Mouse (Mus musculus): ENCODE data around the gene Cog7. TPM values are rescaled to one million over a fixed set of nuclear protein-coding genes. Genes with fewer than 3 reads are reported as not detected.

Gene Cog7
- polyA plus RNA-seq, 1 experiment from 2014 or later, result 23.0 TPM

- no peaks in the 10 kb centered on the region for H3K36me3 ChIP-seq (replicated peaks)
- H3K9me3 ChIP-seq, result no peaks in the 10 kb centered on the region
- WGBS, result 2% methylated on average over 42 of the region's 42 CpGs
- H3K27ac ChIP-seq (replicated peaks), result no peak within 1 kb of the TSS
- H3K27me3 ChIP-seq (replicated peaks; ENCODE audit: low read depth, poor library complexity, severe bottlenecking), result peaks cover 46% of the 10 kb centered on the region
- peaks cover 10% of the 10 kb centered on the region for H3K4me1 ChIP-seq
- peak; percentile 24 for DNase-seq (ENCODE audit: low spot score)
- H3K4me3 ChIP-seq, result peak within 1 kb of the TSS; percentile 56
These were observed 116.5 kb downstream of the Cog7 start, which contains the start of gene Scnn1b for GRCm38 (mm10) chr7:121864858-121865585. Scnn1b (plus strand) TSS chr7:121865038.

DNA sequence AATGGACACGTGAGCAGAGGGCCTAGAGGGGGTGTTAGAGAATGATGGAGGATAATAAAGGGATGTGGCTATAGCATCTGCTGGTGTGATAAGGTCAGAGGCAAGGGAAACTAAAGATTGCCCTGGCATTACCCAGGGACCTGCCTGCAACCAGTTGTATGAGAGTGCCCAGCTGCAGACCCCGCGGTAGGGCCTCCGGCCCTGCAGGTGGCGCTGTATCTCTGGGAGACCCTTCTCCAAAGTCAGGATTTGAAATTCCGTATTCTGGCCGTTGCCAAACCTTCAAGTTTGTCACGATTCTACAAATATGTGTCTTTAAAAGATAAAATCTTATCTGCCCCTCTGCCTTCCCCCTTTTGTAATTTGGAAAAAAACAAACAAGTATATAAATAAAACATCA is 122.6 kb downstream of the Cog7 start:
- peak; percentile 30 for DNase-seq (ENCODE audit: low spot score)
- H3K27ac ChIP-seq (replicated peaks), result no peak overlapping the region
- H3K4me1 ChIP-seq, result no peaks in the 10 kb centered on the region
- H3K4me3 ChIP-seq, result no peak overlapping the region
- H3K27me3 ChIP-seq (replicated peaks; ENCODE audit: low read depth, poor library complexity, severe bottlenecking), result peaks cover 10% of the 10 kb centered on the region
- 81% methylated on average over 8 of the region's 8 CpGs for WGBS
- H3K9me3 ChIP-seq, result no peaks in the 10 kb centered on the region
- no peaks in the 10 kb centered on the region for H3K36me3 ChIP-seq (replicated peaks)

GRCm38 (mm10) chr7:121857177-121857884 is 124.2 kb downstream of the Cog7 start:
- Histone ChIP-seq H3K4me1 (no peaks in the 10 kb centered on the region), H3K9me3 (no peaks in the 10 kb centered on the region), H3K27ac (replicated peaks) (no peak overlapping the region), H3K36me3 (replicated peaks) (no peaks in the 10 kb centered on the region), H3K4me3 (no peak overlapping the region), H3K27me3 (replicated peaks; ENCODE audit: low read depth, poor library complexity, severe bottlenecking) (no peaks in the 10 kb centered on the region)
- DNase-seq (ENCODE audit: low spot score), result no peak
- WGBS, result 93% methylated on average over 11 of the region's 11 CpGs

GRCm38 (mm10) chr7:121848537-121849168 is 132.9 kb downstream of the Cog7 start:
- Histone ChIP-seq H3K9me3 (no peaks in the 10 kb centered on the region), H3K27me3 (replicated peaks; ENCODE audit: low read depth, poor library complexity, severe bottlenecking) (no peaks in the 10 kb centered on the region), H3K36me3 (replicated peaks) (no peaks in the 10 kb centered on the region), H3K4me1 (peaks cover 3% of the 10 kb centered on the region; the same call in 1 of the 2 replicates), H3K4me3 (no peak overlapping the region), H3K27ac (replicated peaks) (no peak overlapping the region; the same call in 1 of the 2 replicates)
- no peak for DNase-seq (ENCODE audit: low spot score)
- WGBS, result 80% methylated on average over 9 of the region's 9 CpGs

- DNase-seq (ENCODE audit: low spot score), result no peak
- Histone ChIP-seq H3K4me3 (no peak overlapping the region), H3K36me3 (replicated peaks) (no peaks in the 10 kb centered on the region), H3K4me1 (peaks cover 3% of the 10 kb centered on the region; the same call in 1 of the 2 replicates), H3K9me3 (no peaks in the 10 kb centered on the region), H3K27ac (replicated peaks) (no peak overlapping the region), H3K27me3 (replicated peaks; ENCODE audit: low read depth, poor library complexity, severe bottlenecking) (no peaks in the 10 kb centered on the region)
- WGBS, result 82% methylated on average over 6 of the region's 6 CpGs
These were observed 135.5 kb downstream of the Cog7 start for GRCm38 (mm10) chr7:121845964-121846363.

DNA sequence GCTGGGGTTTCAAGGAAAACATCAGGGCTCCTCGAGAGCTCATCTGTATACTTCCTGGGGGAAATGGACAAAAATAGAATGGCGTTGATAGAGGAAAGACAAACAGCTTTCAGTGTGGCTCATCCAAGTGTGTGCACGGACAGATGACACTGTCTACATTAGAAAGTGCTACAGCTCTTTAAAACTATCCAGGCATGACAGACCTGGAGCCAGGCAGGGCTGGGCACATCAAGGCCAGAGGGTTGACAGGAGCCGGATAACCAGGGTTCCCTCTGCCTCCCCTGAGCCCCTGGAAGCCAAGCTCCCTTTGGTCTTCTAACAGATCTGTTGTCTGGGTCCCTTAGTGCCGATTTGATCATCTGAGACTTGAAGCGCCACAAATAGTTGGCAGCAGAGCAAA is 139.3 kb downstream of the Cog7 start:
- H3K4me1 ChIP-seq, result no peaks in the 10 kb centered on the region
- H3K27ac ChIP-seq (replicated peaks), result no peak overlapping the region
- no peak overlapping the region for H3K4me3 ChIP-seq
- H3K36me3 ChIP-seq (replicated peaks), result no peaks in the 10 kb centered on the region
- no peaks in the 10 kb centered on the region for H3K9me3 ChIP-seq
- H3K27me3 ChIP-seq (replicated peaks; ENCODE audit: low read depth, poor library complexity, severe bottlenecking), result no peaks in the 10 kb centered on the region
- no peak for DNase-seq (ENCODE audit: low spot score)
- 80% methylated on average over 6 of the region's 6 CpGs for WGBS

DNA sequence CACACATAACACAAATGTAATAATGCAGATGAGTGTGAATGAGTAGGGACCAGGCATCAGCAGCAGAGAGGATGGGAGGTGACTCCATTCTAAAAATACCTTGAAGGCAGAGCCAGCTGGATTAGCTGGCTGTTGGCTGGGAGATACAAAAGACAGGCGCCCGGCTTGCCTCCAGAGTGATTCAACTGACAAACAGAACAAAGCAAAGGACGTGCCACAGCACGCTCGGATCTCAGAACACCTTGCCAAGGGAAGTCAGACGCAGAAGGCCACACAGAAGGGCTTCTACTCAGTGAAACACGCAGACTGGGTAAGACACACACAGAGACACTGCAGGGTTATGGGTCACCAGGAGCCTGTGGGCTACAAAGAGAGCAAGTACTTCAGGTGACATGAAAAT is 140.7 kb downstream of the Cog7 start:
- H3K4me1 ChIP-seq, result no peaks in the 10 kb centered on the region
- no peaks in the 10 kb centered on the region for H3K9me3 ChIP-seq
- no peak overlapping the region for H3K4me3 ChIP-seq
- peak; percentile 38 for DNase-seq (ENCODE audit: low spot score)
- no peaks in the 10 kb centered on the region for H3K36me3 ChIP-seq (replicated peaks)
- H3K27me3 ChIP-seq (replicated peaks; ENCODE audit: low read depth, poor library complexity, severe bottlenecking), result no peaks in the 10 kb centered on the region
- H3K27ac ChIP-seq (replicated peaks), result no peak overlapping the region
- 71% methylated on average over 7 of the region's 7 CpGs for WGBS

- Histone ChIP-seq H3K9me3 (no peaks in the 10 kb centered on the region), H3K27ac (replicated peaks) (no peak overlapping the region), H3K4me1 (no peaks in the 10 kb centered on the region), H3K36me3 (replicated peaks) (no peaks in the 10 kb centered on the region), H3K4me3 (no peak overlapping the region), H3K27me3 (replicated peaks; ENCODE audit: low read depth, poor library complexity, severe bottlenecking) (no peaks in the 10 kb centered on the region)
- 87% methylated on average over 7 of the region's 7 CpGs for WGBS
- DNase-seq (ENCODE audit: low spot score), result no peak
These were observed 144.7 kb downstream of the Cog7 start for GRCm38 (mm10) chr7:121836827-121837226.

GRCm38 (mm10) chr7:121835392-121835791 is 146.1 kb downstream of the Cog7 start:
- no peaks in the 10 kb centered on the region for H3K36me3 ChIP-seq (replicated peaks)
- no peaks in the 10 kb centered on the region for H3K4me1 ChIP-seq
- H3K9me3 ChIP-seq, result no peaks in the 10 kb centered on the region
- H3K4me3 ChIP-seq, result no peak overlapping the region
- no peaks in the 10 kb centered on the region for H3K27me3 ChIP-seq (replicated peaks; ENCODE audit: low read depth, poor library complexity, severe bottlenecking)
- 84% methylated on average over 7 of the region's 7 CpGs for WGBS
- no peak overlapping the region for H3K27ac ChIP-seq (replicated peaks)
- no peak for DNase-seq (ENCODE audit: low spot score)

Other genes with a start within 250 kb of the Cog7 start
- 0.27 and 0.97 TPM in 2 replicates for gene Scnn1g, start 247.2 kb downstream of the Cog7 start, polyA plus RNA-seq (2016; fragmentation: Nextera tagmentation; extraction: Ambion mirVana)
- gene Scnn1b, start 116.7 kb downstream of the Cog7 start, polyA plus RNA-seq (2016; fragmentation: Nextera tagmentation; extraction: Ambion mirVana), result 0.45 and 1.3 TPM in 2 replicates
- gene Gga2, start 39.5 kb upstream of the Cog7 start, polyA plus RNA-seq (2016; fragmentation: Nextera tagmentation; extraction: Ambion mirVana), result 111 and 124 TPM in 2 replicates
- gene Ubfd1, start 85.5 kb upstream of the Cog7 start, polyA plus RNA-seq (2016; fragmentation: Nextera tagmentation; extraction: Ambion mirVana), result 74.8 and 75.0 TPM in 2 replicates
- gene Ears2, start 85.6 kb upstream of the Cog7 start, polyA plus RNA-seq (2016; fragmentation: Nextera tagmentation; extraction: Ambion mirVana), result 16.4 and 18.4 TPM in 2 replicates
- 763 and 789 TPM in 2 replicates for gene Ndufab1, start 120.2 kb upstream of the Cog7 start, polyA plus RNA-seq (2016; fragmentation: Nextera tagmentation; extraction: Ambion mirVana)
- gene Palb2, start 151.3 kb upstream of the Cog7 start, polyA plus RNA-seq (2016; fragmentation: Nextera tagmentation; extraction: Ambion mirVana), result 25.6 and 27.0 TPM in 2 replicates
- 117 and 120 TPM in 2 replicates for gene Dctn5, start 151.3 kb upstream of the Cog7 start, polyA plus RNA-seq (2016; fragmentation: Nextera tagmentation; extraction: Ambion mirVana)
- 230 and 244 TPM in 2 replicates for gene Plk1, start 177.7 kb upstream of the Cog7 start, polyA plus RNA-seq (2016; fragmentation: Nextera tagmentation; extraction: Ambion mirVana)
- 0.05 TPM in 2 replicates for gene Ern2, start 204.5 kb upstream of the Cog7 start, polyA plus RNA-seq (2016; fragmentation: Nextera tagmentation; extraction: Ambion mirVana)
- not detected in 2 replicates for gene Chp2, start 237.8 kb upstream of the Cog7 start, polyA plus RNA-seq (2016; fragmentation: Nextera tagmentation; extraction: Ambion mirVana)

Data from embryonic facial prominence, embryonic 10.5 days (tissue).